Mouse (Mus musculus): ENCODE results near the gene Jsrp1. TPM values are rescaled to one million over a fixed set of nuclear protein-coding genes. Genes with fewer than 3 reads are reported as not detected.

The Jsrp1 gene
- polyA plus RNA-seq, 1 experiment from 2014 or later, result not detected

- ATAC-seq (no peak), DNase-seq (no peak)
- H3K4me2 ChIP-seq (ENCODE audit: low read depth, low read length), result no peak overlapping the region
- H3K36me3 ChIP-seq (replicated peaks; ENCODE audit: insufficient read depth, low read length), result peaks cover 48% of the 10 kb centered on the region
- H3K4me3 ChIP-seq (ENCODE audit: low read depth, low read length), result no peak overlapping the region
- no peaks in the 10 kb centered on the region for H3K9me3 ChIP-seq (ENCODE audit: low read length)
- no peak for TF ChIP-seq CTCF (IDR thresholded peaks at IDR 0.05; ENCODE audit: low read depth)
- no peak for TF ChIP-seq EP300 (IDR thresholded peaks at IDR 0.05; ENCODE audit: low read depth)
- no peak overlapping the region for H3K27ac ChIP-seq (ENCODE audit: low read depth)
- H3K9ac ChIP-seq (replicated peaks), result no peak overlapping the region
- H3K4me1 ChIP-seq (ENCODE audit: insufficient read depth), result peaks cover 38% of the 10 kb centered on the region
- 100% methylated on average over 2 of the region's 2 CpGs for WGBS (ENCODE audit: insufficient replicate concordance)
- peaks cover 20% of the 10 kb centered on the region for H3K27me3 ChIP-seq (ENCODE audit: insufficient read depth, low read length)
Measured at GRCm38 (mm10) chr10:80804340-80804739, 9.0 kb downstream of the Jsrp1 start.

GRCm38 (mm10) chr10:80802996-80803395, 10.3 kb downstream of the Jsrp1 start:
- peaks cover 7% of the 10 kb centered on the region for H3K27me3 ChIP-seq (ENCODE audit: insufficient read depth, low read length)
- H3K4me2 ChIP-seq (ENCODE audit: low read depth, low read length), result no peak overlapping the region
- 83% methylated on average over 3 of the region's 3 CpGs for WGBS (ENCODE audit: insufficient replicate concordance)
- DNase-seq (no peak), ATAC-seq (no peak)
- peaks cover 29% of the 10 kb centered on the region for H3K4me1 ChIP-seq (ENCODE audit: insufficient read depth)
- H3K9ac ChIP-seq (replicated peaks), result no peak overlapping the region
- H3K4me3 ChIP-seq (ENCODE audit: low read depth, low read length), result no peak overlapping the region
- peaks cover 48% of the 10 kb centered on the region for H3K36me3 ChIP-seq (replicated peaks; ENCODE audit: insufficient read depth, low read length)
- no peaks in the 10 kb centered on the region for H3K9me3 ChIP-seq (ENCODE audit: low read length)
- H3K27ac ChIP-seq (ENCODE audit: low read depth), result no peak overlapping the region
- TF ChIP-seq CTCF (IDR thresholded peaks at IDR 0.05; ENCODE audit: low read depth) (no peak), EP300 (IDR thresholded peaks at IDR 0.05; ENCODE audit: low read depth) (no peak)

- Histone ChIP-seq H3K9me3 (ENCODE audit: low read length) (no peaks in the 10 kb centered on the region), H3K4me1 (ENCODE audit: insufficient read depth) (peaks cover 27% of the 10 kb centered on the region), H3K4me3 (ENCODE audit: low read depth, low read length) (no peak overlapping the region), H3K9ac (replicated peaks) (no peak overlapping the region), H3K36me3 (replicated peaks; ENCODE audit: insufficient read depth, low read length) (peaks cover 48% of the 10 kb centered on the region), H3K27me3 (ENCODE audit: insufficient read depth, low read length) (0 out of 2 replicates have a peak, but pooled peaks cover under 1% of the 10 kb centered on the region), H3K27ac (ENCODE audit: low read depth) (no peak overlapping the region), H3K4me2 (ENCODE audit: low read depth, low read length) (no peak overlapping the region)
- no peak for TF ChIP-seq CTCF (IDR thresholded peaks at IDR 0.05; ENCODE audit: low read depth)
- no peak for TF ChIP-seq EP300 (IDR thresholded peaks at IDR 0.05; ENCODE audit: low read depth)
- WGBS (ENCODE audit: insufficient replicate concordance), result 86% methylated on average over 9 of the region's 10 CpGs
- DNase-seq, result no peak
- no peak for ATAC-seq
Measured at GRCm38 (mm10) chr10:80802204-80802912, 10.9 kb downstream of the Jsrp1 start.

- H3K27me3 ChIP-seq (ENCODE audit: insufficient read depth, low read length), result no peaks in the 10 kb centered on the region
- H3K36me3 ChIP-seq (replicated peaks; ENCODE audit: insufficient read depth, low read length), result peaks cover 59% of the 10 kb centered on the region
- ATAC-seq, result no peak
- H3K9me3 ChIP-seq (ENCODE audit: low read length), result no peaks in the 10 kb centered on the region
- WGBS (ENCODE audit: insufficient replicate concordance), result 2% methylated on average over 18 of the region's 18 CpGs
- TF ChIP-seq EP300 (IDR thresholded peaks at IDR 0.05; ENCODE audit: low read depth) (no peak), CTCF (IDR thresholded peaks at IDR 0.05; ENCODE audit: low read depth) (no peak)
- H3K4me3 ChIP-seq (ENCODE audit: low read depth, low read length), result peak overlapping the region; percentile 86
- H3K27ac ChIP-seq (ENCODE audit: low read depth), result peak overlapping the region; percentile 96
- peaks cover 22% of the 10 kb centered on the region for H3K4me1 ChIP-seq (ENCODE audit: insufficient read depth)
- H3K9ac ChIP-seq (replicated peaks), result peak overlapping the region; percentile 91
- no peak for DNase-seq
- peak overlapping the region; percentile 93 for H3K4me2 ChIP-seq (ENCODE audit: low read depth, low read length)
Measured at GRCm38 (mm10) chr10:80799070-80799566, 14.2 kb downstream of the Jsrp1 start.

- WGBS (ENCODE audit: insufficient replicate concordance), result under 1% methylated on average over 98 of the region's 104 CpGs
- ATAC-seq (peak; percentile 93), DNase-seq (peak; percentile 96)
- H3K27me3 ChIP-seq (ENCODE audit: insufficient read depth, low read length), result no peaks in the 10 kb centered on the region
- peaks cover 58% of the 10 kb centered on the region for H3K36me3 ChIP-seq (replicated peaks; ENCODE audit: insufficient read depth, low read length)
- peak within 1 kb of the TSS; percentile 86 for H3K4me3 ChIP-seq (ENCODE audit: low read depth, low read length)
- TF ChIP-seq EP300 (IDR thresholded peaks at IDR 0.05; ENCODE audit: low read depth) (peak; percentile 26; the same call in 1 of the 2 replicates), CTCF (IDR thresholded peaks at IDR 0.05; ENCODE audit: low read depth) (peak; percentile 18; the same call in 1 of the 2 replicates)
- peaks cover 22% of the 10 kb centered on the region for H3K4me1 ChIP-seq (ENCODE audit: insufficient read depth)
- H3K9me3 ChIP-seq (ENCODE audit: low read length), result no peaks in the 10 kb centered on the region
- H3K4me2 ChIP-seq (ENCODE audit: low read depth, low read length), result peak within 1 kb of the TSS; percentile 93
- H3K27ac ChIP-seq (ENCODE audit: low read depth), result peak within 1 kb of the TSS; percentile 96
- peak within 1 kb of the TSS; percentile 91 for H3K9ac ChIP-seq (replicated peaks)
Measured at GRCm38 (mm10) chr10:80798150-80799006, 14.9 kb downstream of the Jsrp1 start, which contains the start of the genes Sf3a2 and Plekhj1. Gene Sf3a2 (plus strand): TSS chr10:80798198. Gene Plekhj1 (minus strand): TSS chr10:80798626.

Data from liver, postnatal 0 days (tissue).